Mouse (Mus musculus) layer of hippocampus, adult 9-10 months (tissue): ENCODE results near the gene Zfp941.

Source experiments
- DNase-seq: peaks from one replicate; pipeline ENCODE4 v3.0.0; 2022; ENCODE audit warnings: low spot score

The Zfp941 gene

GRCm38 (mm10) chr7:140821653-140822329, at the start of gene Zfp941:
Gene Zfp941, minus strand, starts transcription at chr7:140822178.
- DNase-seq, result no peak

- no peak for DNase-seq
These were observed 42.8 kb upstream of the Zfp941 start for GRCm38 (mm10) chr7:140864761-140865160.

- no peak for DNase-seq
These were observed 38.8 kb upstream of the Zfp941 start for GRCm38 (mm10) chr7:140860728-140861127.

- no peak for DNase-seq
These were observed 38.0 kb upstream of the Zfp941 start for GRCm38 (mm10) chr7:140859997-140860396.

GRCm38 (mm10) chr7:140858746-140859145, 36.8 kb upstream of the Zfp941 start:
- DNase-seq, result no peak

- DNase-seq, result no peak
These were observed 35.9 kb upstream of the Zfp941 start, which contains the start of gene Bet1l for GRCm38 (mm10) chr7:140857550-140858505. Gene Bet1l, minus strand, starts transcription at chr7:140857577.

GRCm38 (mm10) chr7:140856785-140857549, 35.0 kb upstream of the Zfp941 start, which contains the start of gene Ric8a:
Gene Ric8a, plus strand, starts transcription at chr7:140856957.
- DNase-seq, result peak; percentile 69

- peak; percentile 75 for DNase-seq
These were observed 34.1 kb upstream of the Zfp941 start, which contains the start of gene Gm45785 for GRCm38 (mm10) chr7:140855860-140856784. Gene Gm45785, minus strand, starts transcription at chr7:140856331.

GRCm38 (mm10) chr7:140855181-140855580, 33.2 kb upstream of the Zfp941 start:
- DNase-seq, result no peak

GRCm38 (mm10) chr7:140854483-140854882, 32.5 kb upstream of the Zfp941 start:
- no peak for DNase-seq

GRCm38 (mm10) chr7:140853386-140853785, 31.4 kb upstream of the Zfp941 start:
- DNase-seq, result no peak

GRCm38 (mm10) chr7:140851916-140852315, 29.9 kb upstream of the Zfp941 start:
- no peak for DNase-seq

GRCm38 (mm10) chr7:140848591-140848990, 26.6 kb upstream of the Zfp941 start:
- DNase-seq, result no peak

GRCm38 (mm10) chr7:140847755-140848580, 26.0 kb upstream of the Zfp941 start, which contains the start of gene Odf3:
Gene Odf3, plus strand, starts transcription at chr7:140847805.
- DNase-seq, result no peak

GRCm38 (mm10) chr7:140846676-140847075, 24.7 kb upstream of the Zfp941 start:
- no peak for DNase-seq

GRCm38 (mm10) chr7:140845683-140846082, 23.7 kb upstream of the Zfp941 start:
- no peak for DNase-seq

GRCm38 (mm10) chr7:140844905-140845665, 23.1 kb upstream of the Zfp941 start, which contains the start of gene Scgb1c1:
Gene Scgb1c1, plus strand, starts transcription at chr7:140845547.
- peak; percentile 75 for DNase-seq

GRCm38 (mm10) chr7:140843806-140844205, 21.8 kb upstream of the Zfp941 start:
- DNase-seq, result no peak
